Mouse (Mus musculus) mesoderm, embryonic 11.5 days (tissue): Measurements from ENCODE around the gene Lrrc75a.

Experiments used
- DNase-seq: peaks from one replicate; pipeline ENCODE4 v3.0.0-alpha.2; 2012; ENCODE audit warnings: low read depth, low spot score

Gene Lrrc75a

GRCm38 (mm10) chr11:62591026-62591425 is 57.3 kb downstream of the Lrrc75a start:
- no peak for DNase-seq

DNA sequence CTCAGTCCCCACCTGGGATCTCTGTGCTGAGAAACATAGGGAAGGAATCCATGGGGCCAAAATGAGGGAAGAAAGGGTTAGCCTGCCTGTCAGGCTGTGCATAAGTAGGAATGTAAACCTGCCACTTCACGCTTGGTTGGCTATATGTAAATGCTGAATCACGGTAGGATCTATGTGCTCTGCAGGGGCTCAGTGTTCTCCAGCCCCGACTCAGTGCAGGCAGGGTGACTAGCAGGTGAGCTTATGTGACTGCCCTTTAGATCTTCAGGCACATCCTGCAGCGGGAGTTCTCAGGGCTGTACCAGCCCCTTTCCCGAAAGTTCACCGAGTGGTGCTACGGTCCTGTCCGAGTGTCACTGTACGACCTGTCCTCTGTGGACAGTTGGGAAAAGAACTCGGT is 58.9 kb downstream of the Lrrc75a start:
- no peak for DNase-seq

GRCm38 (mm10) chr11:62587034-62587433 is 61.3 kb downstream of the Lrrc75a start:
- no peak for DNase-seq

DNA sequence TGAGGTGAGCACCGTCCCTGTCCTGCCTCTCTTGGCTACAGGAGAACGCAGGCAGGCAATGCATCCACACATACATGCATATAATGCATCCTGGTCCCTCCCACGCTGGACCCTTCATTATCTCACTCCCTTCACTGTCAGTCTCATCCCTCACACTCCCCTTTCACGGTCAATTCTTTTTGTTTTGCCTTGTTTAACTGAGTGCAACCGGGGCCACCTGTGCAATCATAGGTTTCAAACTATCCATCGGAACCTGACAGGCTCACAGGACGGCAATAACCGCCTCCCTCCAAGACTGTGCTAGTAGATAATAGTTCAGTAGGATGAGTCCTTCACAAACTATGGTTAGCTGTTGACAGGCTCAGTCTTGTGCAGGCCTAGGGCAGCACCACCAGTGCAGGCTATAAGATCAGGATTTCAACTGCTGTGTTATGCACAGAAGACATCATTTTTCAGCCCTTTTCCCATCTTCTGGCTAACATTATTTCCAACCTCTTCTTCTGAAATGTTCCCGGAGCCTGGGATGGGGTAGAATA is 63.6 kb downstream of the Lrrc75a start:
- DNase-seq: no peak

- DNase-seq: no peak
Observed at GRCm38 (mm10) chr11:62583031-62583430, 65.3 kb downstream of the Lrrc75a start.

DNA sequence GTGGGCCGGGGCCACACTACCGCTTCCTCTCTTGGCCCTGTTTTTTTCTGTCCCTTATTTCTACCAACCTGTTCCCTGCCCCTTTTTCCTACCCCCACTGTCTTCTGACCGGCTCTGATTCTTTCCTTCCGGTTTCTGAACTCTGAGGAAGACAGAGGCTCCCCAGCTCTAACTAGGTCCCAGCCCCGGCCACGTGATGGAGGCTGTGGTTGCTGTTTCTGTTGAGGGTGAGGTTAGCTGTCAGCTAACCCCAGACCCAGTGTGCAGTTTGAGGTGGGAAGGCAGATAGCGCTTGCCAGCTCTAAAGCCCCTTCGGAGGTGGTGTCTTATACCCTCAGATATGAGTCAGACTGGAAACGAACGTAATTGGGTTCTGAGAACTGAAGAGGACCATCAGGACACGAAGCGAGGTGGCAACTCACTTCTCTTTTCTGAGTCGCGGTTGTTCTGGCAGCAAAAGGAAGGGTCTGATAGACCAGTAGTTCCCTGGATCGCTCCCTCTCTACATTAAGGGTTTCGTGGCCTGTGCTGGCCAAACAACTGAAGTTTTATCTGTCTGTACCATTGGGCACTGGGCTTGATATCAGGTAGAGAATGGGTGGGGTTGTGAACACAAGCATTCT is 71.7 kb downstream of the Lrrc75a start:
- no peak for DNase-seq

- no peak for DNase-seq
Observed at GRCm38 (mm10) chr11:62575659-62576438, 72.5 kb downstream of the Lrrc75a start.

DNA sequence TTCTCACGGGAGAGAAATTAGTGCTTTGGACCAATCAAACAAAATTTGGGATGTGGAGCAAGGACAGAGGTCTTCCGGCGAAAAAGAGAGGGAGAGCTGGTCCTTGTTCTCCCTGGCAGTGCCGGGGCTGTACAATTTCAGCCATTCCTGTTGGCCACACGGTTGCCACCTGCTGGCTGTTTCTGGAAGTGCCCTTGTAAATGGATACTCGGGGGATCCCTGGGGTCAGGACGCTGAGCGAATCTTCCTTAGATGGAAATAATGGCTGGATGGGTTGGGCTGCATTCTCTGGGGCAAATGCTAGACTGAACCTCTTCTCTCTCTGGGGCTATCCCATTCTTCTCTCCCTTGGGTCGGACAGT is 73.0 kb downstream of the Lrrc75a start:
- DNase-seq: peak; percentile 90

- no peak for DNase-seq
Observed at GRCm38 (mm10) chr11:62574703-62575085, 73.6 kb downstream of the Lrrc75a start.

DNA sequence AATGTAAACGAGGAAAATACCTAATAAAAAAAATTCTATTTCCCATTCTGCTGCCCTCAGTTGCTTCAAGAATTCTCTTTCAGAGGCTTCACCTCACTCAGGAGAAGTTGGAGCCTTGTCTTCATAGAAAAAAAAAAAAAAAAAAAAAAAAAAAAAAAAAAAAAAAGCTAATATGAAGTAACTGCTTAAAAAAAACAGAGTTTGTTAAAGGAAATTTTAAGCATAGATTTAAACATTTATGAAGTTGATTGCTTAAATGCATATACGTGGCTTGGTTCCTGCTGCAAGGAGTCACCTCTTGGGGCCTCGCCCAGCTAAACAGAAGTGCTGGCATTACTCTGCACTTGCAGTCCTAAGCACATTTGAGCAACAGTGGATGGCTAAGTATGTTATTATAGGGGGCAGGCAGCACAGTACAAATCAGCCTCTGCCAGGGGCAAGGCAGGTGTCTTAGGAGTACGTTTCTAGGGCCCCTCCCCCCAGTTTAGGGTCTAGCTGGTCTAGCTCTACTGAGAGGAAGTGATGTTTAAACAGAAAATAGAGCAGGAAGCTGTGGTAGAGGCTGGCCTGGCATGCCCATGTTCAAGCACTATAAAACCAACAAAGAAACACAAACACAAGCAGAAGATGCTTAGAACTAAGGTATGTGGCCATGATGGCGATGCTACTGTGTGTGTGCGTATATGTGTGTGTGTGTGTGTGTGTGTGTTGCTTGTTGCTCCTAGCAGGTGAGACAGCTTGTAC is 74.2 kb downstream of the Lrrc75a start, which contains the start of gene Trpv2:
Trpv2 (plus strand) TSS at position 528 of the 744 bp plus-strand sequence.
- no peak for DNase-seq

DNA sequence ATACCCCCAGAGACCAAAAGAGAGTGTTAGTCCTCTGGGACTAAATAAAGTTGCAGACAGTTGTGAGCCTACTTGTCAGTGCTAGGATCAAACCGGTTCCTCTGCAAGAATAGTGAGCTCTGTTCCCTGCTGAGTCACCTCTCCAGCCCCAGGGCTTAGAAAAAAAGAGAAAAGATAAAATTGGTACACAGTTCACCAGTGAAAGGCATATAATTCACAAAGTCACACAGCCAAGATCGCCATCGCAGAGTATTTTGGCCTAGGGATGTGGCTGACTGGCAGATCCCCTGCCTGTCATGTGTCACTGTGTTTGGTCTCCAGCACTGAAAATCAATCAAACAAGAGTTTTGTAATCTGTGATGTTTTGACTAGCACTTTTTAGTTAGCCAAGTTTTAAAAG is 80.0 kb downstream of the Lrrc75a start:
- no peak for DNase-seq

DNA sequence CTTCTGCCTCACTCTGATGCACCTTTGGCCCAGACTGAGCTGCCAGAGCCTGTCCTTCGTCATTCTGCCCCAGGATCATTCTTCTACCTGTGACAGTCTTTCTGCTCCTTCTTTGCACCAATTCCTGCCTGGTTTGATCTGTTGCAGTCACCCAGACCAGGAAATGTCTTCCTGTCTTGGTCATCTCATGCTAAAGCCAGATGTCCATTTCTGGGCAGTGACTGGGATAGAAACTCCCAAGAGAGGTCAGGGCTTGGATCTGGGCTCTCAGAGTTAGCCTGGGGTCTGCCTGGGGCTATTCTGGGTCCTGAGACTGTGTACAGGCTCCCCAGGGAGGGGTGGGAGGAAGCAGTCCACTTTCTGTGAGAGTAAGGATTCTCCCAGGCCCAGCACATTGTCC is 82.1 kb downstream of the Lrrc75a start:
- DNase-seq: no peak

DNA sequence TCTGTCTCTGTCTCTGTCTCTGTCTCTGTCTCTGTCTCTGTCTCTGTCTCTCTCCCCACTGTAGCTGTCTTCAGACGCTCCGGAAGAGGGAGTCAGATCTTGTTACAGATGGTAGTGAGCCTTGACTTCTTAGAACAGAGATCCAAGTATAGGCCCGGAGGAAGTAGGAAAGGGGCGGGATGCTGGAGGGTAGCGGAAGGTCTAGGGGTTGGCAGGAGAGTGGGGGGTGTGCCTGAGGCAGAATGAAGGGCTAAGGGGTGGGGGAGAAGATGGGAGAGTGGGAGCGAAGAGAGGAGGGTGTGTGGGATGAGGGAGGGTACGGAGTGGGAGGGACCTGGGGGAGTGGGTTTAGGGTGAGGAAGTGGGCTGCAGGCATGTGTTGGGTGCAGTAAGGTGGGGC is 82.6 kb downstream of the Lrrc75a start:
- DNase-seq: no peak

DNA sequence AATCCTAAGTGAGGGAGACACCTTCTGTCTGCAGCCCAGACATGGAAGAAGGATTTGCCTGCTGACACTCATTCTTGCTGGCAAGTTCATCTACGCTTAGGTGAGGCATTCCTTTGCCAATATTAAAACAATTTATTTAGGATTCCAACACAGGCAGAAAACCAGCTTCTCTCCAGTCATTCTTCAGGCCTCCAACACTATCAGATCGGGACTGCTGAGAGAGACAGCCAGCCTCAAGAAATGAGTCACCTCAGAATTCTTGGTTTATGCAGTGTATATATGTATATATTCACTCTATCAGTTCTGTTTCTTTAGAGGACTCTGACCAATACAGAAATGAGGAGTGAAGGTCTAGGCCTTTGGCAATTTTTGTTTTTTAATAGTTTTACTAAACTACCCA is 84.7 kb downstream of the Lrrc75a start:
- DNase-seq: no peak

- DNase-seq: no peak
Observed at GRCm38 (mm10) chr11:62560463-62561016, 87.8 kb downstream of the Lrrc75a start.

DNA sequence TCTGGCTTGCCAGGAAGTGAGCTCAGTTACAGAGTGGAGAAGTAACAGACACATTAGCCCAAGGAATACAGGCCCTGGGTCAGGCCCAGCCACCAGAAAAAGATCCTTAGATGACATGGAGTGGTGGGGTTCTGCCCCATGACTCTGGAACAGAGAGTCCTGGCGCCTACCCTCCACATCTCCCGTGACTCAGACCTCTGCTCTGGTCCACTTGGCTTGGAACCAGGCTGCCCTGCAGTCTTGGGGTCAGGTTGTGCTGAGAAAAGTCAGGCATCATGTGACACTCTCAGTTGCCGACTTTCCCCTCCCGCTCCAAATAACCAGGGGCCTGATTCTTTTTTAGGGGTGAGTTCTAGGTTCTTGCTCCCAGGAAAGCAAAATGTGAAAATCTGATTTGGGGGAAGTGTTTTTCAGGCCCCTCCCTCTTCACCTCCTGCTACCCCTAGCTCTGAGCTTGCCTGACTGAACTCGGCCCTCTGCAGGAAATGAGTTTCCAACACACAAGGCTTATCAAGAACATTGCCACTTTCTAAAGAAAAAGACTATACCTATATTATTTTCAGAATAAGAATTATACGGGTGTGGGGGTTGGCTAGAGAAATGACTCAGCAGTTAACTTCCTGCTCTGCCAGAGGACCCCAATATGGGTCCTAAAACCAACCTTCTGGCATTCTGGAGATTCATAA is 89.2 kb downstream of the Lrrc75a start:
- no peak for DNase-seq

- no peak for DNase-seq
Observed at GRCm38 (mm10) chr11:62558152-62558551, 90.2 kb downstream of the Lrrc75a start.

GRCm38 (mm10) chr11:62557205-62557604 is 91.1 kb downstream of the Lrrc75a start:
- DNase-seq: no peak

- DNase-seq: no peak
Observed at GRCm38 (mm10) chr11:62555896-62556412, 92.4 kb downstream of the Lrrc75a start.

GRCm38 (mm10) chr11:62554934-62555517 is 93.3 kb downstream of the Lrrc75a start:
- DNase-seq: no peak
